Mouse (Mus musculus) right cerebral cortex, postnatal 36 days (tissue): ENCODE results near the gene Farsa.
"Not testable (repeated sequence)": the region's sequence is repeated elsewhere in the genome, so short reads cannot be mapped to it uniquely, and the experiment has no call there.

Experiments
- DNase-seq, 2 experiments: peaks; one replicate each; pipeline ENCODE4 v3.0.0; 2022; ENCODE audit warnings: low spot score in 2 of 2, mixed read lengths in 1 of 2

Gene Farsa

GRCm38 (mm10) chr8:84856864-84857441 lies at the start of gene Farsa:
Gene Farsa, plus strand, starts transcription at chr8:84856989.
- peak; percentile 87 to 91 for DNase-seq

GRCm38 (mm10) chr8:84809109-84809940 lies 47.5 kb upstream of the Farsa start:
- DNase-seq: no peak

- DNase-seq: no peak
Observed at GRCm38 (mm10) chr8:84809941-84810280, 46.9 kb upstream of the Farsa start.

- peak; percentile 92 to 94 for DNase-seq
Observed at GRCm38 (mm10) chr8:84810896-84811295, 45.9 kb upstream of the Farsa start.

DNA sequence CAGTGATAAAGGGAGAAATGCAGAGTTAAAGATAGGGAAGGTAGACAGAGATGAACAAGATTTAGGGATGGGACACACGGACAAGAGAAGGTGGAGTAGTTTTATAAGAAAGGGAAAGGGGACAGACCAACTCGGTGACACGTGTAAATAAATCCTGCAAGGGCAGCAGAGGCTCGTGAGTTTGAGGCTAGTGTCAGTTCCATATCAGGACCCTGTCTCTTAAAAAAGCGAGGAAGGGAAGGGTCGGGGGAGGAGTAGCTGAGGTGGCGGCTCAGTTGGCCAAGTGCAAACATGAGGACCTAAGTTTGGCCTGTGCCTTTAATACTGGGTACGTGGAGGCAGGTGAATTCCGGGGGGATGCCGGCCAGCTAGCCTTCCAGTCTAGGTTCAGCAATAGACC lies 45.5 kb upstream of the Farsa start:
- DNase-seq: no peak

DNA sequence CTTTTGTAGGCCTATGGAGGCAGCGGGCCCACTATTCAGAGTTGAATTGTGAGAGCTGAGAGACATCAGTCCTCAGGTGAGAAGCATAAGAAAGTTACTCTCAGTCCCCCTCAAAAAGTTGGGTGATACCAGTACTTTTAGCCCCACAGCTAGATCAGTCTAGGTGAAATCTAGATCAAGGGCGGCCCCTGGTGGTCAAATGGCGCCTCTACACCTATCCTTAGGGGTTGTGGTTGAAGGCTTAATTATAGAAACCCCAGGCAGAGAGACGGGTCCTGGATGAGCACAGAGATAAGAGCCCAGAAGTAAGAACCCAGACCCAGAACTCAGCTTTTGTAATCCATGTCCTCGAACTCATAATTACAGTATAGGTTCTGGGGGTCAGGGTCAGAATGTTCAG lies 43.7 kb upstream of the Farsa start:
- DNase-seq: peak in 1 of 2 experiments; percentile 67

DNA sequence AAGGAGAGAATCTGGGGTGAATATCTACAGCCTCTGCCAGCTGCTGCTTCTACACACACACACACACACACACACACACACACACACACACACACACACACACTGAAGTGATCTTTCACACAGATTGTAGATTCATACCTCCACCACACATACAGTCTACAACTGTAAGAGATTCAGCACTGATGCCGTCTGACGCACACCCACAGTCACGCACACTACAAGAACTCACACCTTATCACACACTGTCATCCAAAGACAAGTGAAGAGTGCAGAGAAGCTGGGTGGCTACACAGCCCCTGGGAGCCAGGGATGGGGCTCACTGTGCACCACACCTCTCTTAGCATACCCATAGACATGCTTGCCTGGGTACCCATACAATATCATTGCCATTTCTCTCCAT lies 43.0 kb upstream of the Farsa start:
- DNase-seq: no peak

DNA sequence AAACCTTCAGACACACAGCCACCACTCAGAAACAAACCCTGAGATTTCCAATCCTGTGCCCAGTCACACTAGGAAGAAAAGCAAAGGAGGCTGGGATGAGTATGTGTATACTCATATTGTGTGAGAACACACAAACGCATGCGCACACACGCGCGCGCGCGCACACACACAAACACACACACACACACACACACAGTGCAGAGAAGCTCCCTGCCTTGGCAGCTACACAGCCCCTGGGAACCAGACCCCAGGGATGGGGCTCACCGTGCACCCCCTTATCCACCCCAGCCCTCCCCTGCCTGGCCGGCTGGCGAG lies 42.6 kb upstream of the Farsa start:
- no peak for DNase-seq

- no peak for DNase-seq
Observed at GRCm38 (mm10) chr8:84814555-84815441, 42.0 kb upstream of the Farsa start.

GRCm38 (mm10) chr8:84815547-84815946 lies 41.2 kb upstream of the Farsa start:
- DNase-seq: peak; percentile 90 to 94

- no peak for DNase-seq
Observed at GRCm38 (mm10) chr8:84816117-84816516, 40.7 kb upstream of the Farsa start.

DNA sequence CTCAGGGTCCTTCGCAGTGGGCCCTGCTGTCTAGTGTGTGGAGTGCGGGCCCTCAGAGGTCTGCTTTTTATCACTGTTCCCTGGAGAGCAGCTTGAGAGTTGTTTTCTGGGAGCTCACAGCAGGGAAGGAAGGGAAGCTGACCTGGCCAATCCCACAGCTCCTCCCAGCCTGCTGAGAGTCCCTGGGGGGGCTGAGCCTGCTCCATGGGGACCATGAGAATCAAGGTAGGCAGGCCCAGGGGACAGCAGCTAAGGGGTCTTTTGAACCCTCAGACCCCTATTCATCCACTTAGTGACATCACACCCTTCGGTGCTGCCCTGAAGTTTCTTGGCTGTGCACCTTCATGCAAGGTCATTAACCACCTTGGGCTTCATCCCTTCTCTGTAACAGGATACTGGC lies 34.1 kb upstream of the Farsa start, which contains the start of gene Dand5:
TSS of gene Dand5 (minus strand) at position 101 of the 400 bp plus-strand sequence.
- DNase-seq: no peak

GRCm38 (mm10) chr8:84823653-84824052 lies 33.1 kb upstream of the Farsa start:
- DNase-seq: no peak

- no peak for DNase-seq
Observed at GRCm38 (mm10) chr8:84825636-84826035, 31.2 kb upstream of the Farsa start.

DNA sequence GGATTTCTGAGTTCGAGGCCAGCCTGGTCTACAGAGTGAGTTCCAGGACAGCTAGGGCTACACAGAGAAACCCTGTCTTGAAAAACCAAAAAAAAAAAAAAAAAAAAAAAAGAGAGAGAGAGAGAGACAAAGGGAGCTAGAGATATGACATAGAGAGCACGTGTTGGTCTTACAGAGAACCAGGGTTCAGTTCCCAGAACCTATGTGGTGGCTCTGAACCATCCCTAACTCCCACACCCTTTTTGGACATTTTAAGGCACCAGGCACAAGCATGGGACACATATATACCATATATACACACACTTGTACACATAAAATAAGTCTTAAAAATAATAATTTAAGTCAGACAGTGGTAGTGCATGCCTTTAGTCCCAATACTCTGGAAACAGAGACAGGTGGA lies 30.3 kb upstream of the Farsa start:
- not testable (repeated sequence) for DNase-seq

- DNase-seq: no peak
Observed at GRCm38 (mm10) chr8:84831490-84831889, 25.3 kb upstream of the Farsa start, which contains the start of gene Gadd45gip1. Gene Gadd45gip1, plus strand, starts transcription at chr8:84831522.

GRCm38 (mm10) chr8:84832034-84832717 lies 24.6 kb upstream of the Farsa start:
- DNase-seq: peak in 1 of 2 experiments; percentile 59

DNA sequence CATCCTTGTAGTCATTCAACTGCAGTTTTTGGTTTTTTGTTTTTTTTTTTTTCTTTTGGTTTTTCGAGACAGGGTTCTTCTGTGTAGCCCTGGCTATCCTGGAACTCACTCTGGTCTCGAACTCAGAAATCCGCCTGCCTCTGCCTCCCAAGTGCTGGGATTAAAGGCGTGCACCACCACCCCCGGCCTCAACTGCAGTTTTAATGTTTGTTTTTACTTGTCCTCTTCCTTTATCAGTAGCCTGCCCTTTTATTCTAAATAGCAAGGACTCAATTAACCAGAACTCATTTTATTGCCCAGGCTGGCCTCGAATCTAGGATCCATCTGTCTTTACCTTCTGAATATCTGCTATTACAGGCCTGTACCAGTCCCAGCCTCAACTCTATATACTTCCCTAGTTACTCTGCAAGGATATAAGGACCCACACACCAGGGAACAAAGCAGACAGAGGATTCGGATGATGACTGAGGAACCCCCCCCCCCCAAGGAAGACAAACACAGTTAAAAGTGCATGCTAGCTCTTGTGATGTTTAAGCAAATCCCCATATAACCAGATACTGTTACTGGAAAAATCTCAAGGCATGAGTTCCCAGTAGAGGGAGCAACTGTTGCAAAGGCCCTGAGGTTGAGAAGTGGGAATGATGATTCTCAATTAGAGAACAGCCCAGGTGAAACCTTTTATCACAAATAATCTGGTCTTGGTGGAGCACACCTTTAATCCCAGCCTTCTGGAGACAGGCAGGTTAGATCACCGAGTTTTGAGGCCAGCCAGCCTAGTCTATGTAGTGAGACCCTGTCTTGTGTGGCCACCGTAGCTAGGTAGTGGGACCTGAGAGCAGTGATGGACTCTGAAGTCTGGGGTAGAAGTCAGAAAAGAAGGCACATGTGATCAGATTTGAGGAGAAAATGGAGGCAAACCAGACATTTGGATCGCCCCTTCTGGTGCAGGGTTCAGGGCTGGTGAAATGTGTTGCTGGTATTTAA lies 23.7 kb upstream of the Farsa start:
- no peak for DNase-seq

- DNase-seq: no peak
Observed at GRCm38 (mm10) chr8:84834002-84834865, 22.6 kb upstream of the Farsa start.
